14 mouse cellular contexts compared by ENCODE assay signal in genomic region chr7:66779944-66780942, GRCm38 (mm10). TPM values are rescaled to one million over a fixed set of nuclear protein-coding genes. Genes with fewer than 3 reads are reported as not detected.
DNase-seq lines count a peak whose midpoint lies in the region; ATAC-seq and TF ChIP-seq lines count a peak whose summit lies in the region.
"Had no signal": no experiment of that assay in that cellular context is flagged by ENCODE, and none has a peak within 500 bp of the region (broad histone marks: within the 10 kb centered on the region; RNA-seq: fewer than 3 reads in every experiment).

No protein-coding gene starts in this region.

- H3K4me2 ChIP-seq in limb, embryonic 12.5 days, result no peak overlapping the region
- H3K4me2 ChIP-seq: forebrain, embryonic 12.5 days; hindbrain, embryonic 15.5 days; neural tube, embryonic 12.5 days had no signal

- H3K27me3 ChIP-seq in limb, embryonic 12.5 days, result no peaks in the 10 kb centered on the region
- H3K27me3 ChIP-seq in cerebellum, adult 2 months (ENCODE audit: control insufficient read depth, insufficient read depth, low read length), result no peaks in the 10 kb centered on the region
- H3K27me3 ChIP-seq: forebrain, embryonic 12.5 days; hindbrain, embryonic 15.5 days; neural tube, embryonic 12.5 days had no signal

- H3K9ac ChIP-seq in limb, embryonic 12.5 days (replicated peaks), result no peak overlapping the region
- H3K9ac ChIP-seq: forebrain, embryonic 12.5 days; hindbrain, embryonic 15.5 days; neural tube, embryonic 12.5 days had no signal

- intact Hi-C loops in heart, postnatal 36 days (cut with DNase I), result no loop called here

- H3K4me3 ChIP-seq in layer of hippocampus, adult 2 months, result no peak overlapping the region
- no peak overlapping the region for H3K4me3 ChIP-seq in limb, embryonic 12.5 days (replicated peaks)
- H3K4me3 ChIP-seq in cerebellum, adult 2 months (replicated peaks; ENCODE audit: insufficient read depth, low read depth, low read length), result no peak overlapping the region
- H3K4me3 ChIP-seq: forebrain, embryonic 12.5 days; hindbrain, embryonic 15.5 days; midbrain, embryonic 10.5 days; neural tube, embryonic 12.5 days had no signal

- H3K36me3 ChIP-seq in limb, embryonic 12.5 days, result no peaks in the 10 kb centered on the region
- H3K36me3 ChIP-seq: forebrain, embryonic 12.5 days; hindbrain, embryonic 15.5 days; midbrain, embryonic 10.5 days; neural tube, embryonic 12.5 days had no signal

- TF ChIP-seq CTCF in layer of hippocampus, adult 2 months (conservative IDR thresholded peaks at IDR 0.05), result no peak
- TF ChIP-seq CTCF in cerebellum, adult 2 months (IDR thresholded peaks at IDR 0.05; ENCODE audit: borderline replicate concordance, insufficient read depth, low read depth, low read length), result no peak

- ATAC-seq in limb, embryonic 12.5 days (ENCODE audit: insufficient number of reproducible peaks, insufficient read depth, low FRiP score, low TSS enrichment, low read depth), result no peak
- no peak for ATAC-seq in monocyte, adult 5-6 weeks (replicated peaks; ENCODE audit: insufficient number of reproducible peaks, low FRiP score, low TSS enrichment, poor library complexity, severe bottlenecking)

- H3K4me1 ChIP-seq in limb, embryonic 12.5 days (replicated peaks), result peaks cover 9% of the 10 kb centered on the region; the same call in 1 of the 2 replicates
- H3K4me1 ChIP-seq in cerebellum, adult 2 months (ENCODE audit: control insufficient read depth, insufficient read depth, low read length), result no peaks in the 10 kb centered on the region
- H3K4me1 ChIP-seq: forebrain, embryonic 12.5 days; hindbrain, embryonic 15.5 days; midbrain, embryonic 10.5 days; neural tube, embryonic 12.5 days had no signal

- TF ChIP-seq POLR2A in cerebellum, adult 2 months (IDR thresholded peaks at IDR 0.05; ENCODE audit: borderline replicate concordance, insufficient read depth, low read length), result no peak

- 74% methylated on average over 10 of the region's 10 CpGs for WGBS in limb, embryonic 12.5 days
- WGBS in cerebellum, adult 2 months, result 85% methylated on average over 10 of the region's 10 CpGs

- no peak for DNase-seq in layer of hippocampus, adult 2 months (ENCODE audit: low spot score in 2 of 2)
- no peak for DNase-seq in layer of hippocampus, postnatal 25 days (ENCODE audit: extremely low spot score in 1 of 2, low spot score in 1 of 2)
- peak; percentile 26 for DNase-seq in kidney, adult 8-10 months
- DNase-seq in urinary bladder, adult 2 months (ENCODE audit: low spot score), result peak; percentile 54
- no peak for DNase-seq in cerebellum, adult 2 months
- no peak for DNase-seq in heart, postnatal 36 days
- DNase-seq: cerebellum, adult 18-20 months had no signal

- H3K9me3 ChIP-seq in limb, embryonic 12.5 days, result no peaks in the 10 kb centered on the region
- H3K9me3 ChIP-seq: forebrain, embryonic 12.5 days; hindbrain, embryonic 15.5 days; midbrain, embryonic 10.5 days; neural tube, embryonic 12.5 days had no signal

- H3K27ac ChIP-seq in layer of hippocampus, adult 2 months, result 0 out of 2 replicates have a peak overlapping the region, but pooled peaks have one; percentile 39
- H3K27ac ChIP-seq in limb, embryonic 12.5 days, result 0 out of 2 replicates have a peak overlapping the region, but pooled peaks have one; percentile 1
- H3K27ac ChIP-seq in cerebellum, adult 2 months (ENCODE audit: insufficient read depth, low read length), result no peak overlapping the region
- H3K27ac ChIP-seq: forebrain, embryonic 12.5 days; hindbrain, embryonic 15.5 days; midbrain, embryonic 10.5 days; neural tube, embryonic 12.5 days had no signal

RNA-seq across cellular contexts. Expression of gene Cers3, which starts 36.9 kb away (rescaled TPM):
- total RNA-seq in layer of hippocampus, adult 2 months (2021), result under 1 TPM; 0.32 to 0.61 TPM
- under 1 TPM; 0.30 to 0.49 TPM for total RNA-seq in layer of hippocampus, postnatal 25 days (2021)
- polyA plus RNA-seq in limb, embryonic 12.5 days (2016; fragmentation: Nextera tagmentation; extraction: Ambion mirVana), result 2.4 and 2.7 TPM in 2 replicates
- polyA plus RNA-seq in urinary bladder, adult 2 months (2012; rRNA removed), result 39.6 and 50.1 TPM in 2 replicates
- 0.20 and 0.21 TPM in 2 replicates for polyA plus RNA-seq in cerebellum, adult 2 months (2012; rRNA removed)
- not detected in 3 replicates for total RNA-seq in monocyte, adult 5-6 weeks (2017)
- total RNA-seq in heart, postnatal 36 days (2021), result under 1 TPM in 1 of 2 experiments, not detected in 1; 0.17 TPM
- total RNA-seq: liver, adult 2 months had no signal

RNA-seq across cellular contexts. Expression of gene Adamts17, which starts 59.3 kb away (rescaled TPM):
- 10 to 100 TPM; 27.3 to 32.7 TPM for total RNA-seq in layer of hippocampus, adult 2 months (2021)
- 10 to 100 TPM; 20.7 to 29.2 TPM for total RNA-seq in layer of hippocampus, postnatal 25 days (2021)
- 11.6 and 12.9 TPM in 2 replicates for polyA plus RNA-seq in limb, embryonic 12.5 days (2016; fragmentation: Nextera tagmentation; extraction: Ambion mirVana)
- 2.1 and 3.7 TPM in 2 replicates for polyA plus RNA-seq in urinary bladder, adult 2 months (2012; rRNA removed)
- polyA plus RNA-seq in cerebellum, adult 2 months (2012; rRNA removed), result 1.5 TPM in 2 replicates
- total RNA-seq in monocyte, adult 5-6 weeks (2017), result not detected in 3 replicates
- total RNA-seq in heart, postnatal 36 days (2021), result 1 to 10 TPM; 1.3 to 1.5 TPM

Comparison
In these comparisons a context has a peak if more than half of its experiments do, and no peak if none do; other contexts are left out.
1. DNase-seq: peak in kidney, adult 8-10 months (2 of 2) and urinary bladder, adult 2 months (single experiment); none in layer of hippocampus, adult 2 months (0 of 2), layer of hippocampus, postnatal 25 days (0 of 2), cerebellum, adult 2 months (0 of 2) and heart, postnatal 36 days (0 of 2).
2. RNA of gene Adamts17, which starts 59.3 kb away (total RNA-seq): 27.3 to 32.7 TPM in layer of hippocampus, adult 2 months and 20.7 to 29.2 TPM in layer of hippocampus, postnatal 25 days; 1.3 to 1.5 TPM in heart, postnatal 36 days and not detected in monocyte, adult 5-6 weeks; every median in the first group is over 4 times any median in the second.